Mouse (Mus musculus) kidney, postnatal 0 days (tissue): Measurements from ENCODE around the gene Shank2. TPM values are rescaled to one million over a fixed set of nuclear protein-coding genes. Genes with fewer than 3 reads are reported as not detected.

ENCODE experiments used
- ATAC-seq: fragments of 200-750 bp; cut with Nextera tagmentation; replicated peaks from 2 replicates; pipeline ENCODE4 v1.8.0; 2017; ENCODE audit warnings: low read depth, moderate number of reproducible peaks, moderate TSS enrichment, moderate library complexity; ENCODE audit not compliant: low FRiP score
- DNase-seq: peaks from one replicate; pipeline ENCODE4 v3.0.0-alpha.2; 2016; ENCODE audit warnings: low spot score
- H3K27ac ChIP-seq: fragments of 300-500 bp; sonication (generic); 2 replicates; pipeline ENCODE4 v1.5.1; 2014; ENCODE audit warnings: mild to moderate bottlenecking
- H3K27me3 ChIP-seq: fragments of 300-500 bp; sonication (generic); 2 replicates; pipeline ENCODE4 v1.6.1; 2014; ENCODE audit warnings: low read length, mixed read lengths; ENCODE audit not compliant: insufficient read depth
- H3K36me3 ChIP-seq: fragments of 300-500 bp; sonication (generic); 2 replicates; pipeline ENCODE4 v1.6.1; 2014; ENCODE audit warnings: low read length, mixed read lengths; ENCODE audit not compliant: insufficient read depth
- H3K4me1 ChIP-seq: fragments of 300-500 bp; sonication (generic); replicated peaks from 2 replicates; pipeline ENCODE4 v1.6.1; 2014; ENCODE audit warnings: antibody characterized with exemption, low read length, mixed read lengths; ENCODE audit not compliant: insufficient read depth
- H3K4me2 ChIP-seq: fragments of 300-500 bp; sonication (generic); 2 replicates; pipeline ENCODE4 v1.6.1; 2014; ENCODE audit warnings: mild to moderate bottlenecking, low read length, moderate library complexity, mixed read lengths
- H3K4me3 ChIP-seq: fragments of 300-500 bp; sonication (generic); replicated peaks from 2 replicates; pipeline ENCODE4 v1.5.1; 2014; ENCODE audit warnings: low read depth, low read length
- H3K9ac ChIP-seq: fragments of 300-500 bp; sonication (generic); 2 replicates; pipeline ENCODE4 v1.6.1; 2014; ENCODE audit warnings: low read depth, low read length
- H3K9me3 ChIP-seq: fragments of 300-500 bp; sonication (generic); replicated peaks from 2 replicates; pipeline ENCODE4 v1.6.1; 2016; ENCODE audit warnings: low read length, inconsistent platforms, mixed read lengths
- CTCF ChIP-seq: IDR thresholded peaks from 2 replicates; pipeline ENCODE4 v1.5.1; 2016; ENCODE audit warnings: antibody characterized with exemption, low read depth, mild to moderate bottlenecking, moderate library complexity
- WGBS: fragments of 180-500 bp; shearing (Covaris S2); extraction: QIAGEN DNeasy Blood & Tissue Kit; methylation state at CpG from one replicate; pipeline ENCODE4 v1.1.7; 2014; 5-methylcytosine and 5-hydroxymethylcytosine counted together
- polyA plus RNA-seq: library from polyadenylated mRNA; unstranded; fragments of >200 nt; fragmentation: Nextera tagmentation; extraction: Ambion mirVana; gene quantifications from 2 replicates; pipeline ENCODE4 v1.2.1, GENCODE M21; 2015

Shank2 gene
- polyA plus RNA-seq, 1 experiment from 2014 or later: 2.6 TPM

DNA sequence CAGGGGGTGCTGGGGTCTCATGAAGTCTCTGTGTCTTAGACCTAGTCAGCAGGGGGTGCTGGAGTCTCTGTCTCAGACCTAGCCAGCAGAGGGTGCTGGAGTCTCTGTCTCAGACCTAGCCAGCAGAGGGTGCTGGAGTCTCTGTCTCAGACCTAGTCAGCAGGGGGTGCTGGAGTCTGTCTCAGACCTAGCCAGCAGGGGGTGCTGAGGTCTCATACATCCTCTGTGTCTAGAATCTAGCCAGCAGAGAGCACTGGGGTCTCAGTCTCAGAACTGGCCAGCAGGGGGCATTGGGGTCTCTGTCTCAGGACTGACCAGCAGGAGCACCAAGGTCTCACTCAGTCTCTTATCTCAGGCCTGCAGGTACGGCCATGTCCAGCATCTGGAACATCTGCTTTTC lies 79.7 kb downstream of the Shank2 start:
- peak; percentile 81 for TF ChIP-seq CTCF
- 94% methylated on average over 1 of the region's 1 CpGs for WGBS
- DNase-seq (peak; percentile 18), ATAC-seq (peak; percentile 53; the same call in 1 of the 2 replicates)
- no peaks in the 10 kb centered on the region for H3K36me3 ChIP-seq
- no peaks in the 10 kb centered on the region for H3K27me3 ChIP-seq
- no peak overlapping the region for H3K4me2 ChIP-seq
- H3K4me3 ChIP-seq: no peak overlapping the region
- no peak overlapping the region for H3K9ac ChIP-seq
- H3K4me1 ChIP-seq: no peaks in the 10 kb centered on the region
- H3K27ac ChIP-seq: no peak overlapping the region
- no peaks in the 10 kb centered on the region for H3K9me3 ChIP-seq

DNA sequence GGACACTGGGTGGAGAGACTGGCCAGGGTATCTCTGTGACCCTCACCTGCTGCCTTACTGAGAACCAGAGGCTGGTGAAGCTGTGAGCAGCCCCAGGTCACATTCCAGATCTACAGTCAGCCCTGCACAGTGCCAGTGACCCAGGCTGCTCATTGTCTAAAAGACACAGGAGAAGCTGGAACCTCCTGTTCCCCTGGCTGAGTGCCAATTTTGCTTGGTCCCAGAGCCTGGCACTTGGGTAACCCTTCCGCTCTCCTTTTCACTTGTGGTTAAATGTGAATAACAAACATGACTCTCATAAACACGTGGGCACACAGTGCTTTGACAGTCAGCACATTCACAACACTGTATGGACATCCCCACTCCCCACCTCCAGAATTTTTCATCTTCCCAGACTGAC lies 80.2 kb downstream of the Shank2 start:
- WGBS: 76% methylated on average over 2 of the region's 2 CpGs
- TF ChIP-seq CTCF: no peak
- Histone ChIP-seq H3K9ac (no peak overlapping the region), H3K4me3 (no peak overlapping the region), H3K27me3 (no peaks in the 10 kb centered on the region), H3K36me3 (no peaks in the 10 kb centered on the region), H3K9me3 (no peaks in the 10 kb centered on the region), H3K4me1 (no peaks in the 10 kb centered on the region), H3K4me2 (no peak overlapping the region), H3K27ac (no peak overlapping the region)
- DNase-seq: no peak
- ATAC-seq: no peak

DNA sequence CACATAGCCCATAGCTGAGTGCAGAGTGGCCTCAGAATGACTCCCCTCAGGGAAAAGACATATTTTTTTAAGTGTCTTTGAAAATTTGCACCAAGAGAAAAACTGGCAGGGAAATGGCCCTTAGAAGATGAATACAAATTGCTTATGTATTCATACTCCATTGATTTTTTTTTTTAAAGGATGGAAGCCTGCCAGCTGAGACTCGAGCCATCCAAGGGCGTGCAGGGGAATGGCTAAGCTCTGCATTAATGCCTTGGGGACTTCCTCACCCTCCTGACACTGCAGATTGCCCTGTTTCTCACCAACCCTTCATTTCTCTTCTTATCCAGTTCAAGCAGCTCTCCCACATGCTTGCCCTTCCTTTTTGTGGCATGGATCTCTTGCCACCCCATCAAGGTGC lies 85.5 kb downstream of the Shank2 start:
- no peak for DNase-seq
- no peak for TF ChIP-seq CTCF

DNA sequence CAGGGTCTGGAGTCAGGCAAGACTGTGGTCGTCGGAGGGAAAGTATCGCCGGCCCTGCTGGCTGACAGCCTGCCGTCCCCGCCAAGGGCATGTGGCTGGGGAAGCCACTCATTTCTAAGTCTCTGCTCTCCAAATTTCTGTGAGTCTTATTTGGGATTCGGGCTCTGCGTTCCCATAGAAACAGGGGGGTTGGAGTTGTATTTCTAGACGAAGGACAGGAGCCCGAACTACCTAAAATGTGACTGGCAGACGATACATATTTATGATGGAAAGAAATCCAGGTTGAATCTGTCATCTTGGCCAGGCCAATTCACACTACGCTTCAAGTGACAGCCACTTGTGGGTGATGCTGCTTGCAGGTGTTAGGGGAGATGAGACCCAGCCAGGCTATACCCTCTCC lies 92.4 kb downstream of the Shank2 start:
- H3K27ac ChIP-seq: no peak overlapping the region
- ATAC-seq: no peak
- no peak overlapping the region for H3K4me2 ChIP-seq
- TF ChIP-seq CTCF: no peak
- no peaks in the 10 kb centered on the region for H3K4me1 ChIP-seq
- no peak for DNase-seq
- no peaks in the 10 kb centered on the region for H3K27me3 ChIP-seq
- H3K9ac ChIP-seq: no peak overlapping the region
- no peak overlapping the region for H3K4me3 ChIP-seq
- no peaks in the 10 kb centered on the region for H3K36me3 ChIP-seq
- WGBS: 86% methylated on average over 12 of the region's 12 CpGs
- no peaks in the 10 kb centered on the region for H3K9me3 ChIP-seq

More for the DNA sequence above, 85.5 kb downstream of the Shank2 start:
- H3K4me1 ChIP-seq: no peaks in the 10 kb centered on the region
- H3K27ac ChIP-seq: no peak overlapping the region
- no peak overlapping the region for H3K9ac ChIP-seq
- WGBS: 49% methylated on average over 2 of the region's 2 CpGs
- no peaks in the 10 kb centered on the region for H3K9me3 ChIP-seq
- H3K4me2 ChIP-seq: no peak overlapping the region
- H3K4me3 ChIP-seq: no peak overlapping the region
- ATAC-seq: no peak
- H3K36me3 ChIP-seq: no peaks in the 10 kb centered on the region
- no peaks in the 10 kb centered on the region for H3K27me3 ChIP-seq

DNA sequence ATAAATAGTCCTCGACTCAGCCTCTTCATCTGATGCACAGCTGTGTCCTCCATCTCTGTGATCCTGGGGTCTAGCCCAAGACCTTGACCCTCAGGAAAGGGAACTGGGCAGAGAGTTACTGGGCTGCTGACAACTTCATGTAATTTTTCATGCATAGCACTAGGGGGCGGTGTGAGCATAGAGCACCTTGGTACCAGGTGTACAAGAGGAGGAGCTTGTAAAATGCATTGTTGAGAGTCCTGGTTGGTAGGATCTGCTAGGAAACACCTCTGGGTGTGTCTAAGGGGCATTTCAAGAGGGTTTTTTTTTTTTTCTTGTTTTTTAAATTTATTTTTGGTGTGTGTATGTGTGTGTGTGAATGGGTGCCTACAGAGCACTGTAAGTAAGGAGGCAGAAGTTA lies 95.6 kb downstream of the Shank2 start:
- Histone ChIP-seq H3K9me3 (no peaks in the 10 kb centered on the region), H3K27ac (no peak overlapping the region), H3K4me1 (no peaks in the 10 kb centered on the region), H3K4me3 (no peak overlapping the region), H3K27me3 (no peaks in the 10 kb centered on the region), H3K9ac (no peak overlapping the region), H3K36me3 (no peaks in the 10 kb centered on the region), H3K4me2 (no peak overlapping the region)
- peak; percentile 68 for DNase-seq
- no peak for ATAC-seq
- peak; percentile 73 for TF ChIP-seq CTCF
- whole genome bisulfite sequencing: 5% methylated on average over 2 of the region's 2 CpGs

DNA sequence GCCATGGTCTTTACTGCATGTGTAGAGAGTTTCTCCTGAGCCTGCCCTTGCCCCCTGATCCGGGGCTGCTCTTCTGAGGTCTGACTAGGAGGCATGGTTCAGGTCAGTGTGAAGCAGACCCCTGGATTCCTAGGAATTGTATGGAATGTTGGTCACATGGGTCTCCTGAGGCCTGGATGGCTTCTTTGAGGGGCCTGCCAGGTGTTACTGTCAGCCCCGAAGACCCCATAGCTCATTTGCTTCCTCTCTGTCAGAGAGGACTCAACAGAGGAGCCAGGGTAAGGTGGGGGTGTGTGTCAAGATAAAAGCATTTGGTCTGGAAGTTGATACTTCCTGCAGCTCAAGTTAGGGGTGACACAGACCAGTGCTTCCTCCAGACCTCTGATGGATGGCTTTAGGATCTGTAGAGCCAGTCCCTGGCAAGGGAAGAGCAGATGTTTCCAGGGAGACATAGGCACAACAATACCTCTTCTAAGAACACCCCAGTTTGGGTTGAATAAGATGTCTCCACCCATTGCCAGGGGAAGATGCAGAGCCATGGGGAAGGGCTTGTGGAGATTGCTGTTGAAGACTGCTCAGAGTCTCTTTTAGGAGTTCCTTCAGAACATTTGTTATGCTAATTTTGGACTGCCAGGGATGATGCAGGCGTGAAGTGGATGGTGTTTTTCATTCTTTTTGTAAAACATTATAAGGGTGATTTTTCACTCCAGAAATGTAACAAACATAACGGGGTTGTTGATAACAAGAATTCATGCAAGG lies 100.7 kb downstream of the Shank2 start:
- Histone ChIP-seq H3K36me3 (no peaks in the 10 kb centered on the region), H3K9ac (no peak overlapping the region), H3K4me2 (no peak overlapping the region), H3K4me1 (no peaks in the 10 kb centered on the region), H3K27ac (no peak overlapping the region), H3K27me3 (no peaks in the 10 kb centered on the region), H3K4me3 (no peak overlapping the region), H3K9me3 (no peaks in the 10 kb centered on the region)
- ATAC-seq: peak; percentile 71
- no peak for TF ChIP-seq CTCF
- 43% methylated on average over 4 of the region's 4 CpGs for WGBS
- DNase-seq: peak; percentile 81

DNA sequence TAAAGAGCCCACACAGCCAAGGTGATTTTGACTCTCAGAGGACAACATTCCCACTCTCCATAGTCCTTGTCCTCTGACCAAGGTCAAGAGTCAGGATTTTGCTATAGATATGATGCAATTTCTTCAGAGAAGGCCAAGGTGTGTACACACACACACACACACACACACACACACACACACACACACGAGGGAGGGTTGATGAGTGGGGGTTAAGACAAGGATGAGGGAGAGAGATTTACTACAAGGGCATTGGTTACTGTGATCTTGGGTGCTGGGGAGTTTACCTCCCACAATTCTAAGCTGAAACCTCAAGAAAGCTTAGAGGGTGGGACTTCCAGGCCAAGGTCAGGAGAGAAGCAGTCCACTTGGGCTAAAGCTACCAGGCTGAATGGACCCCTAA lies 104.2 kb downstream of the Shank2 start:
- no peaks in the 10 kb centered on the region for H3K36me3 ChIP-seq
- no peak for DNase-seq
- no peak overlapping the region for H3K27ac ChIP-seq
- TF ChIP-seq CTCF: no peak
- no peak overlapping the region for H3K9ac ChIP-seq
- no peaks in the 10 kb centered on the region for H3K27me3 ChIP-seq
- 27% methylated on average over 1 of the region's 1 CpGs for WGBS
- H3K4me1 ChIP-seq: no peaks in the 10 kb centered on the region
- H3K9me3 ChIP-seq: no peaks in the 10 kb centered on the region
- H3K4me2 ChIP-seq: no peak overlapping the region
- no peak overlapping the region for H3K4me3 ChIP-seq
- ATAC-seq: no peak
